Mouse (Mus musculus) kidney, postnatal 0 days (tissue): ENCODE measurements at regions not wholly inside any gene's neighbourhood (a gene's known extent, or its start where the extent isn't known, plus 50 kb on each side); places are given as distances from the start of the nearest gene placed in this dataset.

Experiments
- ATAC-seq: fragments of 200-750 bp; cut with Nextera tagmentation; replicated peaks from 2 replicates; pipeline ENCODE4 v1.8.0; 2017; ENCODE audit warnings: low read depth, moderate number of reproducible peaks, moderate TSS enrichment, moderate library complexity; ENCODE audit not compliant: low FRiP score
- DNase-seq: peaks from one replicate; pipeline ENCODE4 v3.0.0-alpha.2; 2016; ENCODE audit warnings: low spot score
- H3K27ac ChIP-seq: fragments of 300-500 bp; sonication (generic); 2 replicates; pipeline ENCODE4 v1.5.1; 2014; ENCODE audit warnings: mild to moderate bottlenecking
- H3K27me3 ChIP-seq: fragments of 300-500 bp; sonication (generic); 2 replicates; pipeline ENCODE4 v1.6.1; 2014; ENCODE audit warnings: low read length, mixed read lengths; ENCODE audit not compliant: insufficient read depth
- H3K36me3 ChIP-seq: fragments of 300-500 bp; sonication (generic); 2 replicates; pipeline ENCODE4 v1.6.1; 2014; ENCODE audit warnings: low read length, mixed read lengths; ENCODE audit not compliant: insufficient read depth
- H3K4me1 ChIP-seq: fragments of 300-500 bp; sonication (generic); replicated peaks from 2 replicates; pipeline ENCODE4 v1.6.1; 2014; ENCODE audit warnings: antibody characterized with exemption, low read length, mixed read lengths; ENCODE audit not compliant: insufficient read depth
- H3K4me2 ChIP-seq: fragments of 300-500 bp; sonication (generic); 2 replicates; pipeline ENCODE4 v1.6.1; 2014; ENCODE audit warnings: mild to moderate bottlenecking, low read length, moderate library complexity, mixed read lengths
- H3K4me3 ChIP-seq: fragments of 300-500 bp; sonication (generic); replicated peaks from 2 replicates; pipeline ENCODE4 v1.5.1; 2014; ENCODE audit warnings: low read depth, low read length
- H3K9ac ChIP-seq: fragments of 300-500 bp; sonication (generic); 2 replicates; pipeline ENCODE4 v1.6.1; 2014; ENCODE audit warnings: low read depth, low read length
- H3K9me3 ChIP-seq: fragments of 300-500 bp; sonication (generic); replicated peaks from 2 replicates; pipeline ENCODE4 v1.6.1; 2016; ENCODE audit warnings: low read length, inconsistent platforms, mixed read lengths
- CTCF ChIP-seq: IDR thresholded peaks from 2 replicates; pipeline ENCODE4 v1.5.1; 2016; ENCODE audit warnings: antibody characterized with exemption, low read depth, mild to moderate bottlenecking, moderate library complexity
- WGBS: fragments of 180-500 bp; shearing (Covaris S2); extraction: QIAGEN DNeasy Blood & Tissue Kit; methylation state at CpG from one replicate; pipeline ENCODE4 v1.1.7; 2014; 5-methylcytosine and 5-hydroxymethylcytosine counted together

DNA sequence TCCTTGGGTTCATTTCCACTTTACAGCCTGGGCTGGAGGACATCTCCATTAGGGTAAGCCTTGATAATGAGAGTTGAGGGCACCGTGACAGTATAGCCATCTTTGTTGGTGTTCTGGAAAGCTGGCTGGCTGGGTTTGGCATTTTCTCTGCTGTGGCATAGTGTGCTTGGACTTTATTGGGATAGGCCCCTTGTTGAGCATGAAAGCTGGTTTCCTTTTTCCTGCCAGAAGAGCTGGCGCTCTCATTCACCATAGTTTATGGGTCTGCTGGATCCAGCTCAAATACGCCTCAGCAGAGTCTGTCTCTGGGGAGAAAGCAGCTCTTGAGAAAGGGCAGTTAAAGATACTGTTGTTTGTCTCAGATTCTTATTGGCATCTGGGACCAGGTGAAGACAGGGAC, 300.0 kb downstream of the Emp1 start:
- H3K36me3 ChIP-seq, result no peaks in the 10 kb centered on the region
- DNase-seq, result no peak
- no peak overlapping the region for H3K4me2 ChIP-seq
- no peak overlapping the region for H3K27ac ChIP-seq
- no peak for ATAC-seq
- H3K4me1 ChIP-seq, result no peaks in the 10 kb centered on the region
- H3K27me3 ChIP-seq, result no peaks in the 10 kb centered on the region
- no peak overlapping the region for H3K9ac ChIP-seq
- 84% methylated on average over 3 of the region's 3 CpGs for WGBS
- no peak overlapping the region for H3K4me3 ChIP-seq
- TF ChIP-seq CTCF, result no peak
- H3K9me3 ChIP-seq, result no peaks in the 10 kb centered on the region

DNA sequence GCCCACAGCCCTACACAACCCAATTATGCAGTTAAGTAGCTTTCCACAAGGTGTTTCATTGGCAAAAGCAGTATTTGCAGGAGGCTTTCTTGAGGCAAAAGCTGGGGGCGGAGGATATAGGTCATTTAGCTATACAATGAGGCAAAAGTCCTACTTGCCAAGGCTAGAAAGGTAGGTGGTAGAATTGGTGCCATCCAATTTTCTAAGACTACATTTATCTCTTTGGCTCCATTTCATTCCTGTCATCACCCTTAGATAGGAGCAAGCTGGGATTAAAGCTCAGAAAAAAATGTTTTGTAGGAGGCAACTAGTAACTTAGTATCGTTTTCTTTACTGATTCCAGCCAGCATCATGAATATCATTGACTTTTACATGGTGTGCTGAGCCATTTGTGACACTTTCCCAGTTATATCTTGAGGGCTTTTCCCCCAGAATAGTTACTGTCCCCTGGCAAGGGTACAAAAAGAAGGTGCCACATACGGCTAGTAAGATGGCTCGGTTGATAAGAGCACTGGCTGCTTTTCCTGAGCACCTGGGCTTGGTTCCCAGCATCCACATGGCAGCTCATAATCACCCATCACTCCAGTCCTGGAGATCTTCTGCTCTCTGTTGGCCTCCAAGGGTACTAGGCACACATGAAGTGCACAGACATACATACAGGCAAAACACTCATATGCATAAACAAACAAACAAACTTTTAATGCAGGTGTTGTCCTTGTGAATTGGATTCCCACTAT, 300.6 kb downstream of the Emp1 start:
- 84% methylated on average over 4 of the region's 4 CpGs for WGBS
- Histone ChIP-seq H3K9me3 (no peaks in the 10 kb centered on the region), H3K36me3 (no peaks in the 10 kb centered on the region), H3K4me2 (no peak overlapping the region), H3K27ac (no peak overlapping the region), H3K9ac (no peak overlapping the region), H3K4me3 (no peak overlapping the region), H3K4me1 (no peaks in the 10 kb centered on the region), H3K27me3 (no peaks in the 10 kb centered on the region)
- DNase-seq, result no peak
- TF ChIP-seq CTCF, result no peak
- no peak for ATAC-seq
